Mouse (Mus musculus): ENCODE results near the gene Llgl1. TPM values are rescaled to one million over a fixed set of nuclear protein-coding genes. Genes with fewer than 3 reads are reported as not detected.

Gene Llgl1
- total RNA-seq (2021): 10 to 100 TPM; 26.6 to 28.4 TPM

GRCm38 (mm10) chr11:60699524-60700075, at the start of gene Llgl1:
Gene Llgl1 (plus strand): TSS chr11:60699723.
- DNase-seq: peak; percentile 89

- DNase-seq: no peak
Observed at GRCm38 (mm10) chr11:60696165-60696564, 3.4 kb upstream of the Llgl1 start.

GRCm38 (mm10) chr11:60697561-60697960, 2.0 kb upstream of the Llgl1 start:
- no peak for DNase-seq

GRCm38 (mm10) chr11:60698806-60699523, 558 bp upstream of the Llgl1 start:
- DNase-seq: peak; percentile 85

GRCm38 (mm10) chr11:60700320-60701185, 1.0 kb downstream of the Llgl1 start:
- peak; percentile 4 for DNase-seq

- peak; percentile 7 for DNase-seq
Observed at GRCm38 (mm10) chr11:60701611-60702010, 2.1 kb downstream of the Llgl1 start.

- DNase-seq: peak; percentile 79
Observed at GRCm38 (mm10) chr11:60703131-60703530, 3.6 kb downstream of the Llgl1 start.

GRCm38 (mm10) chr11:60704023-60704880, 4.7 kb downstream of the Llgl1 start:
- no peak for DNase-seq

GRCm38 (mm10) chr11:60705255-60705654, 5.7 kb downstream of the Llgl1 start:
- no peak for DNase-seq

GRCm38 (mm10) chr11:60706076-60706475, 6.6 kb downstream of the Llgl1 start:
- peak; percentile 4 for DNase-seq

- DNase-seq: peak; percentile 10
Observed at GRCm38 (mm10) chr11:60706696-60707480, 7.4 kb downstream of the Llgl1 start.

- DNase-seq: peak; percentile 88
Observed at GRCm38 (mm10) chr11:60707672-60708071, 8.1 kb downstream of the Llgl1 start.

GRCm38 (mm10) chr11:60708631-60709030, 9.1 kb downstream of the Llgl1 start:
- DNase-seq: peak; percentile 4

GRCm38 (mm10) chr11:60709481-60710465, 10.2 kb downstream of the Llgl1 start:
- peak; percentile 3 for DNase-seq

- peak; percentile 3 for DNase-seq
Observed at GRCm38 (mm10) chr11:60711218-60711617, 11.7 kb downstream of the Llgl1 start.

GRCm38 (mm10) chr11:60712040-60712439, 12.5 kb downstream of the Llgl1 start:
- no peak for DNase-seq

- no peak for DNase-seq
Observed at GRCm38 (mm10) chr11:60712639-60713255, 13.2 kb downstream of the Llgl1 start.

- no peak for DNase-seq
Observed at GRCm38 (mm10) chr11:60715833-60716232, 16.3 kb downstream of the Llgl1 start.

GRCm38 (mm10) chr11:60719263-60719662, 19.7 kb downstream of the Llgl1 start:
- DNase-seq: no peak
